Mouse (Mus musculus) lung, postnatal 0 days (tissue): ENCODE data around the gene Nsun7.

ENCODE experiments used
- CTCF ChIP-seq: IDR thresholded peaks from 2 replicates; pipeline ENCODE4 v1.5.1; 2016; ENCODE audit warnings: antibody characterized with exemption, mild to moderate bottlenecking
- EP300 ChIP-seq: IDR thresholded peaks from 2 replicates; pipeline ENCODE4 v1.6.1; 2016; ENCODE audit warnings: antibody characterized with exemption, mild to moderate bottlenecking, control low read depth

GRCm38 (mm10) chr5:66323131-66323530 lies 63.4 kb downstream of the Nsun7 start:
- TF ChIP-seq CTCF, result no peak
- no peak for TF ChIP-seq EP300
